Mouse (Mus musculus): Measurements from ENCODE around the gene Arhgef17.

DNA sequence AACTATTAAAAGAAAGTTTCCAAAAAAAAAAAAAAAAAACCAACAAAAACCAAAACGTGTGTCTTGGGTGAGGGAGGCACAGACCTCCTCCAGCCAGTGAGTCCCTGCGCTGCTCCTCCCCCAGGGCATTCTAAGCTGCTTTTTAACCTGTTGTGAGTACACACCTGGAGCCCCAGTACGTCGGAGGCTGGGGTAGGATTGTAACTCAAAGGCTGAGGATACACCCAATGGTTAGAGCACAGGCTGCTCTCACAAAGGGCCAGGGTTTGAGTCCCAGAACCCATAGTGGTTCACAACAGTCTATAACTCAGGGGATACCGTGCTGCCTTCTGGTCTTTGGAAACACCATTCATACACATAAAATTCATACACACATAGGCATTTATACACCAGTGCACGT lies 90.3 kb downstream of the Arhgef17 start:
- TF ChIP-seq CTCF (IDR thresholded peaks at IDR 0.05; ENCODE audit: low read depth, low read length) (no peak), GATA2 (IDR thresholded peaks at IDR 0.05; ENCODE audit: borderline replicate concordance, low read depth, low read length) (no peak), POLR2AphosphoS5 (IDR thresholded peaks at IDR 0.05; ENCODE audit: insufficient replicate concordance, low read depth, low read length) (no peak), GATA1 (IDR thresholded peaks at IDR 0.05; ENCODE audit: borderline replicate concordance, low read length) (no peak)

Data from G1E (cell line).